Mouse (Mus musculus) right cerebral cortex, postnatal 25 days (tissue): ENCODE data around the gene Kctd10.

Experiments used
- DNase-seq: peaks from one replicate; pipeline ENCODE4 v3.0.0; 2022

Kctd10 gene

GRCm38 (mm10) chr5:114380209-114381012, at the start of gene Kctd10, which contains the start of gene Ube3b:
TSS of gene Kctd10 (minus strand) at chr5:114380508.
TSS of gene Ube3b (plus strand) at chr5:114380607.
- DNase-seq = peak; percentile 82

GRCm38 (mm10) chr5:114429781-114430180, 49.5 kb upstream of the Kctd10 start:
- no peak for DNase-seq

- no peak for DNase-seq
Observed at GRCm38 (mm10) chr5:114428621-114429020, 48.3 kb upstream of the Kctd10 start.

- DNase-seq = no peak
Observed at GRCm38 (mm10) chr5:114426732-114427131, 46.4 kb upstream of the Kctd10 start.

GRCm38 (mm10) chr5:114423961-114424360, 43.7 kb upstream of the Kctd10 start:
- no peak for DNase-seq

GRCm38 (mm10) chr5:114422591-114422990, 42.3 kb upstream of the Kctd10 start:
- no peak for DNase-seq

- no peak for DNase-seq
Observed at GRCm38 (mm10) chr5:114421561-114422298, 41.4 kb upstream of the Kctd10 start.

GRCm38 (mm10) chr5:114418541-114418940, 38.2 kb upstream of the Kctd10 start:
- DNase-seq = no peak

- no peak for DNase-seq
Observed at GRCm38 (mm10) chr5:114416855-114417254, 36.5 kb upstream of the Kctd10 start.

GRCm38 (mm10) chr5:114415606-114416005, 35.3 kb upstream of the Kctd10 start:
- no peak for DNase-seq

GRCm38 (mm10) chr5:114413067-114413735, 32.9 kb upstream of the Kctd10 start:
- no peak for DNase-seq

- DNase-seq = no peak
Observed at GRCm38 (mm10) chr5:114412361-114412998, 32.2 kb upstream of the Kctd10 start.

GRCm38 (mm10) chr5:114410429-114410828, 30.1 kb upstream of the Kctd10 start:
- no peak for DNase-seq

GRCm38 (mm10) chr5:114408846-114409245, 28.5 kb upstream of the Kctd10 start:
- DNase-seq = no peak

GRCm38 (mm10) chr5:114407810-114408209, 27.5 kb upstream of the Kctd10 start:
- DNase-seq = no peak

- no peak for DNase-seq
Observed at GRCm38 (mm10) chr5:114407269-114407668, 27.0 kb upstream of the Kctd10 start.

- no peak for DNase-seq
Observed at GRCm38 (mm10) chr5:114406592-114406991, 26.3 kb upstream of the Kctd10 start.

GRCm38 (mm10) chr5:114393169-114393568, 12.9 kb upstream of the Kctd10 start:
- no peak for DNase-seq

GRCm38 (mm10) chr5:114384448-114384847, 4.1 kb upstream of the Kctd10 start:
- no peak for DNase-seq

- DNase-seq = no peak
Observed at GRCm38 (mm10) chr5:114383184-114383904, 3.0 kb upstream of the Kctd10 start.

GRCm38 (mm10) chr5:114381013-114381351, 674 bp upstream of the Kctd10 start:
- DNase-seq = no peak

GRCm38 (mm10) chr5:114379763-114380162, 545 bp downstream of the Kctd10 start:
- DNase-seq = no peak
